Mouse (Mus musculus) neutrophil, adult 5-6 weeks (primary cell): Measurements from ENCODE around the gene Rps26. TPM values are rescaled to one million over a fixed set of nuclear protein-coding genes. Genes with fewer than 3 reads are reported as not detected.
A peak's percentile ranks its signal among the peaks of the same experiment; 100 is the strongest.
"Not testable (repeated sequence)": the region's sequence is repeated elsewhere in the genome, so short reads cannot be mapped to it uniquely, and the experiment has no call there.

Experiments
- ATAC-seq: fragments of 151-379, 151-347 bp; 2 replicates; pipeline ENCODE4 v1.8.0; 2017; ENCODE audit warnings: mild to moderate bottlenecking, moderate TSS enrichment; ENCODE audit not compliant: insufficient number of reproducible peaks, poor library complexity, low FRiP score, severe bottlenecking; ENCODE audit errors: extremely low read depth
- total RNA-seq: library from RNA; stranded (forward); fragments of 200-1000 nt; gene quantifications from 2 replicates; pipeline ENCODE4 v1.2.3, GENCODE M21; 2017

The Rps26 gene
- total RNA-seq, 1 experiment from 2014 or later = 420 TPM

GRCm38 (mm10) chr10:128615798-128616448 is 10.6 kb downstream of the Rps26 start:
- ATAC-seq = not testable (repeated sequence)

GRCm38 (mm10) chr10:128614934-128615333 is 11.6 kb downstream of the Rps26 start:
- ATAC-seq = no peak

- ATAC-seq = not testable (repeated sequence)
Observed at GRCm38 (mm10) chr10:128613820-128614219, 12.7 kb downstream of the Rps26 start.

GRCm38 (mm10) chr10:128613154-128613440 is 13.4 kb downstream of the Rps26 start:
- no peak for ATAC-seq

- peak; percentile 93 for ATAC-seq
Observed at GRCm38 (mm10) chr10:128612433-128613153, 14.0 kb downstream of the Rps26 start.

GRCm38 (mm10) chr10:128606483-128606882 is 20.1 kb downstream of the Rps26 start:
- no peak for ATAC-seq

- ATAC-seq = peak; percentile 44; the same call in 1 of the 2 replicates
Observed at GRCm38 (mm10) chr10:128602470-128603128, 23.9 kb downstream of the Rps26 start.

- ATAC-seq = no peak
Observed at GRCm38 (mm10) chr10:128601499-128601898, 25.0 kb downstream of the Rps26 start.

GRCm38 (mm10) chr10:128598476-128598875 is 28.1 kb downstream of the Rps26 start:
- ATAC-seq = no peak

GRCm38 (mm10) chr10:128592797-128593196 is 33.8 kb downstream of the Rps26 start:
- ATAC-seq = no peak

- ATAC-seq = no peak
Observed at GRCm38 (mm10) chr10:128591436-128591835, 35.1 kb downstream of the Rps26 start.

GRCm38 (mm10) chr10:128590193-128590690 is 36.3 kb downstream of the Rps26 start:
- peak; percentile 21; the same call in 1 of the 2 replicates for ATAC-seq

GRCm38 (mm10) chr10:128589464-128590192 is 36.9 kb downstream of the Rps26 start, which contains the start of gene Erbb3:
Erbb3 (minus strand) TSS chr10:128589652.
- peak; percentile 20; the same call in 1 of the 2 replicates for ATAC-seq

GRCm38 (mm10) chr10:128588775-128589463 is 37.6 kb downstream of the Rps26 start:
- ATAC-seq = no peak

GRCm38 (mm10) chr10:128588136-128588535 is 38.4 kb downstream of the Rps26 start:
- ATAC-seq = no peak

- ATAC-seq = no peak
Observed at GRCm38 (mm10) chr10:128587697-128588096, 38.9 kb downstream of the Rps26 start.

GRCm38 (mm10) chr10:128587120-128587519 is 39.4 kb downstream of the Rps26 start:
- ATAC-seq = no peak

GRCm38 (mm10) chr10:128586546-128586945 is 40.0 kb downstream of the Rps26 start:
- no peak for ATAC-seq

GRCm38 (mm10) chr10:128584386-128584785 is 42.2 kb downstream of the Rps26 start:
- no peak for ATAC-seq
